Mouse (Mus musculus) heart, adult 9 months (tissue): ENCODE measurements at regions not wholly inside any gene's neighbourhood (a gene's known extent, or its start where the extent isn't known, plus 50 kb on each side); places are given as distances from the start of the nearest gene placed in this dataset.

Experiments used
- DNase-seq, 2 experiments: peaks; one replicate each; pipeline ENCODE4 v3.0.0; 2022; ENCODE audit warnings: low spot score in 2 of 2

DNA sequence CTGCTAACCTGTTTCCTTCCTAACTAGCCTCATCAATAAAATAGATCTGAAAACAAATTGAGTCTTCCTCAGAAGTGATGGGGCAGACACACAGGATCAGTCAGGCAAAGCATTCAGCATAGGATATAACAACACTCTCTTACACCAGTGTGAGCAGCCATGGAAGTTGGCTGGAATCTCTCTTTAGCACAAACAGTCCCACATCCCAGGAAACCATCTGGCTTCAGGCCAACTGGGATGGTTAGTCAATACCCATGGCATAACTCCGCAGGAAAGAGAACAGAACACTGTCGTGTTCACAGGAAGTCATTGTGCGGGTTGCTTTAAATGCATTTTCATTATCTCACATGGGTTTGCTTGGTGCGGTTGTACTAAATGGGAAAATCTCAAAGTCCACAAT, 256.2 kb upstream of the Rag2 start:
- DNase-seq: no peak

DNA sequence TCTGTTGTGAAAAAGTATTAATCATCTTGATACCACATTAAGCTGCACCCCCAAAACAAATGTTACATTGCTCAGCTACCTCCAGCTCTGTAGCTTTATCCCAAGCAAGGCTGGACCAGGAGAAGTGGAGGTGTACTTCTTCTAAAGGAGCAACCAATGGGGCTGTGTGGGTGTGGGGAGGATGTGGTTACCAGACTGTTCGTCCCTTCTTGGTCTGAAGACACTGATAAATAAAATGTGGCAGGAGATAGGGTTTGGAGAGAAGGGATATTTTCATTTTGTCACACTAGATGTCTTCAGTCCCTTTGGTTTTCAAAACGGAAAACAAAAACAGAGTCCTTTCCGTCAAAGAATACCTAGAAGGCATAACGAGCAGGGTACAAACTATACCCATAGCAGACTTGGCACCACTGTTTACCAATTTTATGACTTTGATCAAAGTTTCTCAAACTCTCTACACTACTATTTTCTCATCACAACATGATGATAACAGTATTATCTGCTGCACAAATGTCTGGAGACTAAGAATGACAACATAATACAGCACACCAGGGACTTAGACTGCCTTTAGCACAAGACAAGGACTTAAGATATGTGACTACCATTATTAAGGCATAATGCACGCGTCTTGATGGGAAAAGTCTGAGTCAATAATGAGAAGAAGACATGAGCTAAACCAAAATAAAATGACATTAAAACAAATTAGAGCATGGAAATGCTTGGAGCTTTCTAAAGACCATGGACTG, 253.4 kb upstream of the Rag2 start:
- no peak for DNase-seq

DNA sequence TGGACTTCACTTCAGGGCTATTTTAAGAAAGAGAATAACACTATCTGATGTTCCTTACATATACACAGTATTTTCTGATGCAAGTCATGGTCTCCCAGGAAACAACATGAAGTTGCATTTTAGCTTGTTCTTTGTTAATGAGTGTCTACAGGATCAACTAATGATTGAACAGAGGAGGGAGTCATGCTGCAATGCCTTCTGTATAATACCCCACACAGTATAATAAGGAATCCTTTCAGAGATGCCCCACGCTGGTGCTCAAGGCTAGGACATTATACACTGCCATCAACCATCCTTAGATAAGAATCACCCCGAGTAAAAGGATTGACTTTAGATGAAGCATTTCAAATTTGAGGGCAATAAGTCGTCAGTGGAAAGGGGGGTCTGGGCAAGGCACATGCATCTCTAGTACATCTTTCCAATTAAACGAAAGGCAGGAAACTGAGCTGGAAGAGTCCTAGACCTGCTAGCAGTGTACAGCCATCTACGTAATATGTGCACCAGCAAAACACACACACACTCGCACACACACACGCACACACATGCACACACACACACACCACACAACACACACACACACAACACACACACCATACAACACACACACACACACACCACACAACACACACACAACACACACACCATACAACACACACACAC, 252.6 kb upstream of the Rag2 start:
- no peak for DNase-seq

DNA sequence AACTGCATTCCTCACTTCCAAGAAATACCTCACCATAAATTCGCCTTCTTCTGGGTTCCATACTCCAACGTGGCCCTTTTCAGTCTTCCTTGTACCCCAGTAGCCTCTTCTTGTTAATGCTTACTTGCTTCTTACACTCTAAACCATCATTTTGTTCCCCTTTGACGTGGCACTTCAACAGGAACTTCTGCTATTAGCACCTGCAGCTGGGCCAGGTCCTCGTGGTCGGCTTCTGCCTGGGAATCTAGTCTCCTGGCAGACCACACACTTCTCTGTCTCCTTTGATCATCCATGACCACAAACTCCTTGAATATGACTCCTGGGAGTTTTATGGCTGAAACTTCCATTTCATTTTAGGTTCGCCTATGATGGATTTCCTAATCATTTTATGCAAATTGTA, 243.9 kb upstream of the Rag2 start:
- DNase-seq: no peak

DNA sequence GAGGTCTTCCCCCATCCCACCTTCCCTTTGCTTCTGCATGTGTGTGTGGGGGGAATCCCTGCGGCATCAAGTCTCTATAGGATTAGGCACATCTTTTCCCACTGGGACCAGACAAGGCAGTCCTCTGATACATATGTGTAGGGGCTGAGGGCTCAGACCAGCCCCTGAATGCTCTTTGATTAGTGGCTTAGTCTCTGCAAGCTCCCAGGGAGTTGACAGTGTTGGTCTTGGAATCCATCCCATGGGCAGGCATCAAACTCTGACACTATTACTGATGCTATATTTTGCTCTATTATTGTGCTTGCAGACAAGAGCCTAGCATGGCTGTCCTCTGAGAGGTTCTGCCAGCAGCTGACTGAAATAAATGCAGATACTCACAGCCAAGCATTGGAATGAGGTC, 209.5 kb upstream of the Rag2 start:
- DNase-seq: no peak

DNA sequence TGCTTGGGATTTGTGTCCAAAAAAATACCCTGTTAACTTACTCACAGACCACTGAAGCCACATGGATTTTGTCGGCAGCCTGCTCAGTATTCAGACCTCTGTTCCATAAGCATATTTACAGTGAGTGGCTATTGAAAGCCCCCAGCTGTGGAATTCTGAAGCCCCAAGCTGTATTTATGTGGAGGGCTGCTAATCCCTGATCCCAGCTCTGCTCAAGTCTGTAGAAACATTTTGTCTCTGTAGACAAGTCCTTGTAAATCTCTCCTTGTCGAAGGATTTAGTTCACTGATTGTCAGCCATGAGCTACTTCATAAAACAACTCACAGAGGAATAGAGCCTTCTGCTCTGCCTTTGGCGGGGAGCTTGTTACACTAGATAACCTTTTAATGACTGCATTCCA, 207.8 kb upstream of the Rag2 start:
- no peak for DNase-seq

DNA sequence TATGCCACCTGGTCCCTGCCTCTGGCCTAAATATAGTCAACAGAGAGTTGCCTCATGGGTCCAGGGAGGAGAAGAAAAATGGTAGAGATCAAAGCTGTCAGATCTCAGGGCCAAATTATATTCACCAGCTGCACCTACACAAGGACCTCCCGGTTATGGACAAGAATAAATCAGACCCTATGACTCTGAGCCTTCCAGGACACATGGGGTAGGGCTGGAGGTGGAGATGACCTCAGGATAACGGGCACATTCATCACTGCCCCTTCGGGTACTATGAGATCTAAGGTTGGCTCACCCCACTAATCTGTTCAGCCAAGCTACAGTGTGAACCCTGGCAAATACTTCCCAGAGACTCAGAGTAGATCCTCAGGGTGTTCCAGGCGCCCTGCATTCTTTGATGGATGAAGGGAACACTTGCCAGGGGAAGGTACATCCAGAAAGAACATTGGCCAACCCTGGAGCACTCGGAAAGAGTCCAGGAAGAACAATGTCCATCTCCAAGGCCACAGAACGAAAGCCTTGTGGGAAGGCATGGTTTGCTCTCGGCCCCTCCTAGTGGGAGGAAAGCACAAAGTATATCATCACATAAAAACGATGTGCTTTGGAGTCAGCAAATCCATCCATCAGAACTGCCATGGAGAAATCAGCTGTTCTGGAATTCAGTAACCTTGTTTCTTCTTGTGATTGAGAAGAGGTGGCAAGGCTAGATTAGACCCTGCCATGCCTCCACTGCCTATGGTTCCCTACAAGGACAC, 191.2 kb upstream of the Rag2 start:
- DNase-seq: no peak

DNA sequence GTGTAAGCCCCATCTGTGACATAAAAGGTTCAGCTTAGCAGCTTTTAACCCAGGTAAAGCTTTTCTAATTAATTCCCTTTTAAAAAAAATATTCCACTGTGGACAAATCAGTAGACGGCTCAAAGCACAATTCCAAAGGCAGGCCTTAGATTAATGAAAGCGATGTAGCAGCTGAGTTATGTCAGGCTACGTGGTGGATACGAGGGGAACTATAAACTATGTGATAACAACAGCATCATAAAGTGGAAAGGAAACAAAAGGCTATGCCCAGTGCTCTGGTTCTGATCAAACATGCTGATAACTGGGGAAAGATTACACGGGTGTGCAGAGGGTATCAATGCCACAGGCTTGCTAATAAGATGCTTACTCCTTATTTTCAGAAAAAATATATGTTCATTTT, 184.3 kb upstream of the Rag2 start:
- no peak for DNase-seq

DNA sequence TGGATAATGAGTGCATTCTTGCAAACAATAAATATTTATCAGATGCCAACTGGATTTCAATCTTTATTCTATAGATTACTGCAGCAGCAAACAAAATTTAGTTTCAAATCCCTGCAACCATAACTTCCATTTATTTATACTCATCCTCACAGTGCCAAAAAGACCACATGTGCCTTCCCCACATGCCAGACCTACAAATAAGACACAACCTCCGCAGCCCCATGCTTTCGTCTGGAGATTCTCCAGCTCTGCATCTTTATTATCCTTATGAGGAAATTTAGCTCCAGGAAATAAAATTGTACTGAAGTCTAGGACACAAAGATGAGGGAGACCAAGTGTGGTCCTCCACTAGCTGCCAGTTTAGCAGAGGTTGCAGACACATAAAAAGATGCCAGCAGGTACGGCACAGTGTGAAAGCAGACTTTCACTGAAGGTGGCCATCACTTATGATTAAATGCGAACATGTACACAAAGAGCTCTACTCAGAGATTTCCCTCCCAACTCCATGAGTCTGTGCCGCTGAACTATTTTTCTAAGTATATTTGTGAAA, 183.4 kb upstream of the Rag2 start:
- DNase-seq: no peak

DNA sequence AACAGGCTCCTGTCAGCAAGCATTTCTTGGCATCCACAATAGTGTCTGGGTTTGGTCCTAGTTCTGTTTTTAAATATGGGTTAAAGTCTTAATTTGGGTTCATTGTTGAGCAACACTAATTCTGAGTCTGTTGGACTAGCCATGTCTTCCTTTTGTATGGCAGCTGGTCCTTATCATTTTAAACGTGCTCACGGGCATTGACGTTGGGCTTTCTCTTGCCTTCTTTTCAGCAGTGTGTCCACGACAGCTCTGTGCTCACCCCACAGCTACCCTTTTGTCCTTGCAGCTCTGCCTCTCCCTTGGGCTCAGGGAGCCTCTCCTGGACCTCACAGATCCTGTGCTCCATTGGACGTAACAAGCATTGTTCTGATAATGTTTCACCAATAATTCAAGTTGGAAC, 168.9 kb upstream of the Rag2 start:
- no peak for DNase-seq

DNA sequence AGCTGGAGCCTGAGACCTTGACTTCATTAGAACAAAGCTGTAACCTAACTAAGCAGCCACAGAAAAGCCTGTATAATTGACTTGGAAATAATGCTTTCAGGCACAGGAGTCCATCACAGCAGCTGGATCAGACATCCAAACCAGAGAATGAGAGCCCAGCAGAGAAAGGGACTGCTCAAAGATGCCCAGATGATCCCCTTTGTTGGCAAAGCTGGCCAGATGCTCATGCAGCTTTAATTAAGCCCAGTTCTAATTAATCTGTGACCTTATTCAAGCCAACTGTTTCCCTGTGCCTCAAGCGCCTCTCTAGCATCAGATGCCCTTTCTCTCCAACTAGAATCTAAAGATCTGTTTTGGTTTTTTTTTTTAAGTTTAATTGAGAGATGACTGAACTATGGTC, 165.6 kb upstream of the Rag2 start:
- DNase-seq: no peak

DNA sequence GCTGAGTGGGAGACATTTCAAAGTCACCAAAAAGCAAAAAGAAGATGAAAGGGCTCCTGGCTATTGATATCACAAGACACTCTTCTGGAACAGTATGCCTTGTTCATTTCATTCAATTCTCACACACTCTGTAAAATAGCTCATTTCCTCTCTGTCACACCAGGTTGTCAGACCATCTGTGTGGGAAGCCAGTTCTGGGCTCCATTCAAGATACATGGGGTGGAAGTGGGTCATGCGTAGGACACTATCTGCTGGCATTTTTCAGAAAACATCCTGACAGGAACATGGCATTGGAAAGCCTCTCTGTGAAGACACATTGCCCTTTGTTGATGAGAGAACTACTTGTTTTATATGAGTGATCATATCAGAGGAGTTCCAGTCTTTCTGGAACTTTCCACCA, 162.1 kb upstream of the Rag2 start:
- DNase-seq: no peak

DNA sequence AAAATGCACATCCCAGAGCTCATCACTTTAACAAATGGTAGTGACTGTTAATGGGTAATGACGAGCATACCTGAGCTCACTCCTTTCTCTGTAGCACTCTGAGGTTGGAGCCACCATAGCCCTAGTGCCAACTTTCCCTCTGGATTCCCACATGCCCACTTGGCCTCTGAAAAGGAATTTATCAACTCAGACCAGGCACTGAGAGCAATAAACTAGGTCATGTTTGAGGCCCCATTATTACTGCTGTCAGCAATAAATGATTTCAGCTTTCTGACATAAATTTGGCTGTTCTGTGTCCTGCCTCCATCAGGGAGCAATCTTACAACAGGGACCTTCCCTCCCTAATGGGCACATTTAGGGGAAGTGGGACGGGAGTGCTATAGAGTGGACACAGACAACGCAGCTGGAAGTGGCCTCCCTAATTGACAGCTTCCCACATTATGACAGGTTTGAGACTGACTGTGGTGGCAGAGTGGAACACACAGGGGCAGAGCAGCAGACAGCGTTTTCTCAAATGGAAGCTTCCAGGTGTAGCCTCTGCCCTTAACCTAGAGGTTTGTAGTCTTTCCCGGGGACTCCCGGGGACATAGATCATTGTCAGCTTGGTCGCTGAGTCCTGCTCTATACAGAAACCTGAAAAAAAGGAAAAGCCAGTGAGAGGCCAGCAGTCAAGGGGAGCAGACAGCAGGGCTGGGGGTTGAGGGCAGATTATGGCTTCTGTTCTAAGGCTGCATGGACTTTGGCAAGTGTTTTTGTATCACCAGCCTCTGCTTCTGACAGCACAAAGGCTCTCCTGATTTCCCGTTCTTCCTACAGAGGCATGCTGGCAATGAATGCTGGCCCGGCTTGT, 160.0 kb upstream of the Rag2 start:
- no peak for DNase-seq

DNA sequence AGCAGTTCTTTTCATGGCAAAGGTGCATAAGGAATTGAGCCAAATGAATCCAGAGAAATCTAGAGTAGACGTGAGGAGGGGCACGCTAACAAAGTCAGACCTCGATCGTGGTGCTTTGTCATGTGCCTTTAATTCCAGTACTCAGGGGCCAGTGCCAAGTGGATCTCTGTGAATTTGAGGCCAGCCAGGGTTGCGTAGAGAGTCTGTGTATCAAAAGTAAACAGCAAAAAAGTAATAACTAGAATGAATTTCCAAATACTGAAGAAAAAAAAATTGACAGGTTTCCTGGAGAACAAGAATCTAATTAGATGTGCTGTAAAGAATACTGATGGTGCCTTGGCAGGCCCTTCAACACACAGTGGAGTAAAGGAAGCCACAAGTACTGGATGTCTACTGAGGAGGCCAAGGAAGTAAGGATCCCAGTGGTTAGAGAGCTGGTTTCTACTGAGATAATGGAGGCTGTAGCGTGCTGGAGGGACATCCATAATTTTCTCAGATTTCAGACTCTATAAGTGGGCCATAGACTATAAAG, 153.9 kb upstream of the Rag2 start:
- DNase-seq: no peak

DNA sequence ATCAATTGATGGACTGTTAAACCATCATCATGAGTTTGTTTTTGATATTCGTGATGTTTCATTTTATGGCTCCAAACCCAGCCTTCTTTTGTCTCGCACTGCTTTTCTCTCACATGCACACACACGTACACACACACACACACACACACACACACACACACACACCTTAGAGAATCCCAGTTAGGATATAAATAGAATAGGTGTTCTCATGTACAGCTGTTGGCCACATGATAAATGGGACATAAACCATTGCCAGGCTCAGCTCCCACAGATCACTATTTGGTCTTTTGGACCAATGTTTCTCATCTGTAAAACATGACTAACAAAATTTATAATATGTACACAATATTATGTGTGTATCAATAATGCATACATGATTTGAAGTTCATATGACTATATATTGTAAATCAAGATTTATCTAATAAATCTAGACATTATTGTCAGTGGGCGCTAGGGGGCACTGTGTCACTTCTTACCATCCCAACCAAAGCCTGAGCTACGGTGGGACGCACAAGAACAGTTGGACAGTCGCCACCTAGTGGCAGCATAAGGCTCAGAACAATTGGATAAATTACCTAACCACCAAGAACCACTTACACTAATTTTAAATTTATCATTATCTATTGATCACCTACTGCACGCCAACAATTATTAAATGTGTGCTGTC, 151.9 kb upstream of the Rag2 start:
- DNase-seq: peak; percentile 28 to 70

DNA sequence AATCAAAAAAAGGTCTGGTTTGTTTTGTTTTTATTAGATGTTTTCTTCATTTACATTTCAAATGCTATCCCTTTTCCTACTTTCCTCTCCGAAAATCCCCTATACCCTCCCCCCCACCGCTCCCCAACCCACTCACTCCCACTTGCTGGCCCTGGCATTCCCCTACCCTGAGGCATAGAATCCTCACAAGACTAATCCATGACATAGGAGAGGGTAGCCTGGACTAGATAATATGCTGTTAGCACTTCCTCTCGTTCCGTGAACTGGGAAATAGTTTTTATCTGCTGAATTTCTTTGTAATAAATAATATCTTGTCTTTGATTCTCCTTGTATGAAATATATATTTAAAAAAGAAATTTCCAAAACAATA, 151.4 kb upstream of the Rag2 start:
- no peak for DNase-seq

DNA sequence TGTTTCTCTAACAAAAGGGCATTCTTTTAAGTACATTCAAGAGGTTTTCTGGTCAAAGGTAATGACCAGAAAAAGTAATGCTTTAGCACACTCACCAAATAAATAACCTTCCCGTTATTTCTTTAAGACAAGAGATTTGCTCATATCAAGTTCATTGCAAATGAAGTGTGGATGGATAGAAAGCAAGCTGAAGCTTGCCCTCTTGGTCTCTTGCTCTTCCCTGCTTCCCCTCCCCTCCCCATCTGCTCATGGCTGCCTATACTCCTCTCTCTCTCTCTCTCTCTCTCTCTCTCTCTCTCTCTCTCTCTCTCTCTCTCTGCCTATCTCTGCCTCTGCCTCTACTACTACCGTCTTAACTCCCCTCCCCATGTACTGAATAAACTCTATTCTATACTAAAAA, 147.7 kb upstream of the Rag2 start:
- no peak for DNase-seq

DNA sequence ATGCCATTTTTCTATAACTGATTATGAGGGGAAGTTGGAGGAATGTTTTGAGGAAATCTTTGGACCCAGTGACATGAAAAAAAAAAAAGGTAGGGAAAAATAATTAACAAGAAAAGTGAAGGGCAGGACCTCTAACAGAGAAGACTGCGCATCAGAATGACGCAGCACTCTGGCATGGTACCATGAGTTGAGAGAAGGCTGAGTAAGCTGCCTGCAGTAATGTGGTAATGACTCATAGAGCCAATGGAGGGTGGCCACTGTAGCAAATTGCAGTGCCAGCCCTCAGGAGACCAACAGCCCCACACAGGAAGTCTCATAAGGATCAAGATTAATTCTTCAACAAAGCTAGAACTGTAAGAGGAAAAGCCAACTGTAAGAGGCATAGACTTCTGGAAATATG, 134.3 kb upstream of the Rag2 start:
- no peak for DNase-seq

DNA sequence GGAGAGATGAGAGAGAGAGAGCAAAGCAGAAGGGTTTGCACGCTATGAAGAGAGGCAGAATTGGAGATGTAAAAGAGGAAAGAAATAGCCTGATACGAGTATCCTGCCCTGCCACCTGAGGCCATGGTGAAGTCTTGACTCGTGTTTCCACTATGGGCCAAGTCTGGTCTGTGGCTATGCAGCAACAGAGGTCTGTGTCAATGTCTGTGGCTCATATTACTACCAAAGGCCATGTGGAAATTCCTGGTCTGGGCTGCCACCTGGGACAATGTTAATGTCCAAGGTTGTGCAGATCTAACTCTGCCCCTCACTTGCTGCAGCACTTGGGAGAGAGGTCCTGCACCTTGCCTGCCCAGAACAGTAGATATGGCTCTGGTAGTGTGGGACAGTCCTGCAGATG, 132.8 kb upstream of the Rag2 start:
- no peak for DNase-seq

DNA sequence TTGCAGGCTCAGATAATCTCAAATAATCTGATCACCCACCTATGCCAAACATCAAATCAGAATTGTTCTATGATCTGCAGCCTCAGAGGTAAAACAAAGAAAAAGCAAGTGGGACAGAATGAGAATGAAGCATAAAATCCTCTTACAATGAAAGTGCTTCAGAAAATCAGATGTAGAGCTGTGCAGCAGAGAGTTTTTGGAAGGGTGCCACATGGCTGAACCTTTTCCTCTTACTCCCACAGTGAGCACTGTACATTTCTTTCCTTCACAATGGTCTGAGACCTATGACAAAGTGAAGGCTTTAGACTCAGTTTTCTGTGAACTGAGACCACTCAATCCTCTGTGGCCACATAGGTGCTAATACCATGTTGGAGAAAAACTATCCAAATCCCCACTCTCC, 116.4 kb upstream of the Rag2 start:
- no peak for DNase-seq
